Mouse (Mus musculus): Measurements from ENCODE around the gene Adam12.

- TF ChIP-seq CTCF (IDR thresholded peaks at IDR 0.05; ENCODE audit: low read depth) (no peak), EP300 (optimal IDR thresholded peaks at IDR 0.05) (no peak)
Observed at GRCm38 (mm10) chr7:133889986-133890385, 342.0 kb downstream of the Adam12 start.

Measured in stomach, postnatal 0 days (tissue).